Mouse (Mus musculus) liver, embryonic 14.5 days (tissue): Measurements from ENCODE around the gene Wasf2. TPM values are rescaled to one million over a fixed set of nuclear protein-coding genes. Genes with fewer than 3 reads are reported as not detected.
A peak's percentile ranks its signal among the peaks of the same experiment; 100 is the strongest.

ENCODE experiments used
- ATAC-seq: fragments of 200-750 bp; cut with Nextera tagmentation; 2 replicates; pipeline ENCODE4 v1.8.0; 2017; ENCODE audit warnings: moderate number of reproducible peaks, mild to moderate bottlenecking, moderate library complexity; ENCODE audit not compliant: insufficient read depth
- DNase-seq, 3 experiments: peaks; one replicate each; pipeline ENCODE4 v3.0.0-alpha.2; 2012 to 2013; ENCODE audit warnings: low read depth in 3 of 3, low spot score in 3 of 3
- H3K27ac ChIP-seq: fragments of 300-500 bp; sonication (generic); 2 replicates; pipeline ENCODE4 v1.5.1; 2014; ENCODE audit warnings: moderate library complexity, mild to moderate bottlenecking, control low read depth, inconsistent platforms
- H3K27me3 ChIP-seq: fragments of 300-500 bp; sonication (generic); 2 replicates; pipeline ENCODE4 v1.6.1; 2014; ENCODE audit warnings: mild to moderate bottlenecking, low read length, moderate library complexity; ENCODE audit not compliant: control insufficient read depth, insufficient read depth
- H3K36me3 ChIP-seq: fragments of 300-500 bp; sonication (generic); replicated peaks from 2 replicates; pipeline ENCODE4 v1.6.1; 2014; ENCODE audit warnings: low read depth; ENCODE audit not compliant: control insufficient read depth, insufficient read depth
- H3K4me1 ChIP-seq, 2 experiments: fragments of 200-500 bp in 1 of 2; fragments of 300-500 bp in 1 of 2; sonication (generic) in 1 of 2; replicated peaks; 2 replicates each; pipeline ENCODE4 v1.6.1; 2012 to 2014; ENCODE audit warnings: antibody characterized with exemption in 1 of 2, inconsistent platforms in 1 of 2, low read length in 1 of 2; ENCODE audit not compliant: control insufficient read depth in 2 of 2, insufficient read depth in 2 of 2
- H3K4me2 ChIP-seq: fragments of 300-500 bp; sonication (generic); 2 replicates; pipeline ENCODE4 v1.6.1; 2014; ENCODE audit warnings: low read depth, mild to moderate bottlenecking, control low read depth, moderate library complexity
- H3K4me3 ChIP-seq, 2 experiments: fragments of 200-500 bp in 1 of 2; fragments of 300-500 bp in 1 of 2; sonication (generic) in 1 of 2; 2 replicates each; pipeline ENCODE4 v1.5.1; 2012 to 2014; ENCODE audit warnings: low read depth in 2 of 2, low read length in 2 of 2, mild to moderate bottlenecking in 2 of 2, control low read depth in 1 of 2, inconsistent platforms in 1 of 2, moderate library complexity in 1 of 2; ENCODE audit not compliant: insufficient read depth in 1 of 2
- H3K9ac ChIP-seq: fragments of 300-500 bp; sonication (generic); replicated peaks from 2 replicates; pipeline ENCODE4 v1.6.1; 2014; ENCODE audit warnings: mild to moderate bottlenecking, control low read depth, moderate library complexity
- H3K9me3 ChIP-seq: fragments of 300-500 bp; sonication (generic); 2 replicates; pipeline ENCODE4 v1.6.1; 2016; ENCODE audit warnings: low read length, mixed read lengths; ENCODE audit not compliant: control insufficient read depth
- CTCF ChIP-seq: IDR thresholded peaks from 2 replicates; pipeline ENCODE4 v1.5.1; 2016; ENCODE audit warnings: antibody characterized with exemption, low read depth, control low read depth
- EP300 ChIP-seq: IDR thresholded peaks from 2 replicates; pipeline ENCODE4 v1.6.1; 2016; ENCODE audit warnings: antibody characterized with exemption, low read depth
- WGBS: fragments of 180-500 bp; shearing (Covaris S2); extraction: QIAGEN DNeasy Blood & Tissue Kit; methylation state at CpG from one replicate; pipeline ENCODE4 v1.1.7; 2014; ENCODE audit not compliant: insufficient replicate concordance; 5-methylcytosine and 5-hydroxymethylcytosine counted together
- polyA plus RNA-seq, 2 experiments: library from polyadenylated mRNA; depleted of rRNA in 1 of 2; stranded (reverse) in 1 of 2; unstranded in 1 of 2; fragments of >200 nt; fragmentation: Nextera tagmentation in 1 of 2; extraction: Ambion mirVana in 1 of 2; gene quantifications; 2 replicates each; pipeline versions ENCODE4 v1.2.1 to v1.2.3; 2012 to 2014

Gene Wasf2
- polyA plus RNA-seq, 2 experiments, result 11.4 to 31.4 TPM

DNA sequence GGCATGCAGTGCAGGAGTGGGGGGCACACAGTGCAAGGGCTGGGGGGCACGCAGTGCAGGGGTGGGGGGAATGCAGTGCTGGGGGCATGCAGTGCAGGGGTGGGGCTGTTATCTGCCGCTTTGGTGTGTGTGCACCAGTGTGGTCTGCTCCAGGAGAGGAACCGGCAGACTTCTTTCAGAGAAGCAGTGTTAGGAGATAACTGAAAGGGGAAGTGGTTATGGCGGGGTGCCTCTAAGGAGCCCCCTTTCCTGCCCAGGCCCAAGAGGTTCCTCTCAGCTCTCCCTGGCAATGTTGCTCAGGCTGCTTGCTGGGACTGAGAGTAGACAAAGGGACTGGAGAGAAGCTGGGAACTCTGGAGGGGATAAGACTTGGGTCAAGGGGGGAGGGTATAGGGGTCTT is 107.6 kb downstream of the Wasf2 start:
- no peak overlapping the region for H3K27ac ChIP-seq

GRCm38 (mm10) chr4:133240490-133240921 is 110.2 kb downstream of the Wasf2 start, which contains the start of gene Map3k6:
Gene Map3k6, plus strand, starts transcription at chr4:133240818.
- Histone ChIP-seq H3K9me3 (no peaks in the 10 kb centered on the region), H3K4me2 (peak within 1 kb of the TSS; percentile 100), H3K27me3 (peaks cover 6% of the 10 kb centered on the region), H3K36me3 (no peaks in the 10 kb centered on the region), H3K27ac (peak within 1 kb of the TSS; percentile 1), H3K9ac (peak within 1 kb of the TSS; percentile 70), H3K4me1 (peaks cover 26% of the 10 kb centered on the region in 2 experiments), H3K4me3 (peak within 1 kb of the TSS; percentile 74 to 84)
- TF ChIP-seq EP300 (no peak), CTCF (no peak)
- DNase-seq (peak in 1 of 3 experiments; percentile 62), ATAC-seq (peak; percentile 47)
- WGBS, result 6% methylated on average over 16 of the region's 16 CpGs

More for the DNA sequence above, 107.6 kb downstream of the Wasf2 start:
- WGBS, result 4% methylated on average over 4 of the region's 4 CpGs
- DNase-seq (no peak), ATAC-seq (peak; percentile 10; the same call in 1 of the 2 replicates)
- H3K9ac ChIP-seq, result no peak overlapping the region
- peaks cover 14 to 17% of the 10 kb centered on the region in 2 experiments for H3K4me1 ChIP-seq
- H3K27me3 ChIP-seq, result peaks cover 5% of the 10 kb centered on the region
- no peaks in the 10 kb centered on the region for H3K36me3 ChIP-seq
- no peak overlapping the region for H3K4me3 ChIP-seq
- H3K9me3 ChIP-seq, result no peaks in the 10 kb centered on the region
- TF ChIP-seq CTCF, result no peak
- H3K4me2 ChIP-seq, result no peak overlapping the region

GRCm38 (mm10) chr4:133240934-133241908 is 110.9 kb downstream of the Wasf2 start:
- peak; percentile 88 for ATAC-seq
- H3K36me3 ChIP-seq, result no peaks in the 10 kb centered on the region
- DNase-seq, result peak in 2 of 3 experiments; percentile 66 to 78
- H3K4me1 ChIP-seq, result peaks cover 26% of the 10 kb centered on the region in 2 experiments
- peak overlapping the region; percentile 1 for H3K27ac ChIP-seq
- peak overlapping the region; percentile 70 for H3K9ac ChIP-seq
- no peaks in the 10 kb centered on the region for H3K9me3 ChIP-seq
- no peak; the same call in 1 of the 2 replicates for TF ChIP-seq CTCF
- TF ChIP-seq EP300, result no peak
- H3K4me3 ChIP-seq, result peak overlapping the region; percentile 74 to 84
- peak overlapping the region; percentile 100 for H3K4me2 ChIP-seq
- WGBS, result under 1% methylated on average over 78 of the region's 78 CpGs
- peaks cover 6% of the 10 kb centered on the region for H3K27me3 ChIP-seq

DNA sequence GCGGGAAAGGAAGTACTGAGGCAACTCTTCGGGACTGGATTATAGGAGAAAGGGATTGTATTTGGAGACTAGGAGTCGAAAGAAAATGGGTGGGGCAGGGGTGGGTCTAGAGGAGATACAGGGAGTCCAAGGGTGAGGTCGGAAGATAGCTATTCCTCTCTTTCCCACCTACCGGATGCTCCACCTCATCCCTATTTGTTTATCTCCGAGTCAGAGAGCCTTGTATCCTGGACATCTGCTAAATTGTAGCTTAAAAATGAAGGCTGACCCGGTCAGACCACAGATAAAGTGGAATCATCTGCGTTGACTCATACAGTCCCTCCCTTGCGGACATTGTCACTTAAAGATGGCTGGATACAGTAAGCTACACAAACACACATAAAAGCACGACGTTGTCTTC is 111.6 kb downstream of the Wasf2 start:
- Histone ChIP-seq H3K9me3 (no peaks in the 10 kb centered on the region), H3K27ac (no peak overlapping the region), H3K4me1 (peaks cover 26 to 30% of the 10 kb centered on the region in 2 experiments), H3K27me3 (peaks cover 6% of the 10 kb centered on the region), H3K4me3 (peak overlapping the region; percentile 41 to 74; a peak in 3 of 4 replicates), H3K4me2 (peak overlapping the region; percentile 100), H3K9ac (peak overlapping the region; percentile 36; the same call in 1 of the 2 replicates), H3K36me3 (no peaks in the 10 kb centered on the region)
- DNase-seq (no peak), ATAC-seq (no peak)
- WGBS, result 16% methylated on average over 11 of the region's 11 CpGs
- TF ChIP-seq EP300 (no peak), CTCF (no peak)

- no peak for ATAC-seq
- 73% methylated on average over 9 of the region's 9 CpGs for WGBS
- TF ChIP-seq CTCF, result no peak
- Histone ChIP-seq H3K27ac (no peak overlapping the region), H3K9ac (no peak overlapping the region), H3K4me2 (0 out of 2 replicates have a peak overlapping the region, but pooled peaks have one; percentile 100), H3K36me3 (no peaks in the 10 kb centered on the region), H3K9me3 (no peaks in the 10 kb centered on the region), H3K4me3 (no peak overlapping the region), H3K27me3 (peaks cover 6% of the 10 kb centered on the region), H3K4me1 (peaks cover 34 to 38% of the 10 kb centered on the region in 2 experiments)
- DNase-seq, result no peak
Measured at GRCm38 (mm10) chr4:133242710-133243109, 112.4 kb downstream of the Wasf2 start.
